Mouse (Mus musculus) thymus, adult 2 months (tissue): ENCODE data around the gene Phex. TPM values are rescaled to one million over a fixed set of nuclear protein-coding genes. Genes with fewer than 3 reads are reported as not detected.

ENCODE experiments used
- DNase-seq: peaks from one replicate; pipeline ENCODE4 v3.0.0; 2021
- H3K27ac ChIP-seq: fragments of 200-500 bp; 2 replicates; pipeline ENCODE4 v1.5.1; 2012; ENCODE audit warnings: low read length, control low read depth; ENCODE audit not compliant: control insufficient read depth, insufficient read depth
- H3K27me3 ChIP-seq: fragments of 200-500 bp; 2 replicates; pipeline ENCODE4 v1.6.1; 2012; ENCODE audit warnings: mild to moderate bottlenecking, low read length, moderate library complexity, mixed read lengths; ENCODE audit not compliant: control insufficient read depth, insufficient read depth
- H3K36me3 ChIP-seq: fragments of 200-500 bp; 2 replicates; pipeline ENCODE4 v1.6.1; 2012; ENCODE audit warnings: mild to moderate bottlenecking, low read length, moderate library complexity; ENCODE audit not compliant: control insufficient read depth, insufficient read depth
- H3K4me1 ChIP-seq: fragments of 200-500 bp; replicated peaks from 2 replicates; pipeline ENCODE4 v1.6.1; 2012; ENCODE audit warnings: low read length; ENCODE audit not compliant: control insufficient read depth, insufficient read depth
- H3K4me3 ChIP-seq: fragments of 200-500 bp; 2 replicates; pipeline ENCODE4 v1.5.1; 2012; ENCODE audit warnings: mild to moderate bottlenecking, low read length, control low read depth, moderate library complexity; ENCODE audit not compliant: control insufficient read depth, insufficient read depth
- CTCF ChIP-seq: fragments of 200-500 bp; IDR thresholded peaks from 2 replicates; pipeline ENCODE4 v1.5.1; 2012; ENCODE audit warnings: mild to moderate bottlenecking, control low read depth, low read length, moderate library complexity, borderline replicate concordance; ENCODE audit not compliant: control insufficient read depth, poor library complexity, insufficient read depth; ENCODE audit errors: extremely low read depth
- POLR2A ChIP-seq: fragments of 200-500 bp; IDR thresholded peaks from 2 replicates; pipeline ENCODE4 v1.6.1; 2012; ENCODE audit warnings: mild to moderate bottlenecking, low read length, control low read depth, moderate library complexity; ENCODE audit not compliant: control insufficient read depth, poor library complexity, insufficient read depth; ENCODE audit errors: extremely low read depth
- WGBS: fragments of 180-500 bp; shearing (Covaris S2); methylation state at CpG from one replicate; pipeline ENCODE4 v1.1.7; 2018; 5-methylcytosine and 5-hydroxymethylcytosine counted together
- polyA plus RNA-seq: library from polyadenylated mRNA; depleted of rRNA; stranded (reverse); fragments of >200 nt; gene quantifications from 2 replicates; pipeline ENCODE4 v1.2.3, GENCODE M21; 2012; rRNA removed

The Phex gene
- not detected in 2 replicates for polyA plus RNA-seq

GRCm38 (mm10) chrX:157415212-157415611 is at the start of gene Phex:
Phex (minus strand) TSS chrX:157415312.
- no peak for TF ChIP-seq POLR2A
- TF ChIP-seq CTCF: no peak
- DNase-seq: no peak
- Histone ChIP-seq H3K4me1 (no peaks in the 10 kb centered on the region), H3K27me3 (no peaks in the 10 kb centered on the region), H3K27ac (no peak within 1 kb of the TSS), H3K36me3 (no peaks in the 10 kb centered on the region), H3K4me3 (no peak within 1 kb of the TSS)
- WGBS: 80% methylated on average over 5 of the region's 5 CpGs

GRCm38 (mm10) chrX:157462716-157463115 is 47.6 kb upstream of the Phex start:
- Histone ChIP-seq H3K4me1 (no peaks in the 10 kb centered on the region), H3K27me3 (no peaks in the 10 kb centered on the region), H3K4me3 (no peak overlapping the region), H3K27ac (no peak overlapping the region), H3K36me3 (no peaks in the 10 kb centered on the region)
- WGBS: 78% methylated on average over 3 of the region's 3 CpGs
- TF ChIP-seq POLR2A (no peak), CTCF (no peak)
- DNase-seq: peak; percentile 2

- WGBS: 30% methylated on average over 1 of the region's 1 CpGs
- H3K27ac ChIP-seq: no peak overlapping the region
- no peaks in the 10 kb centered on the region for H3K4me1 ChIP-seq
- peak; percentile 45 for DNase-seq
- no peak overlapping the region for H3K4me3 ChIP-seq
- H3K36me3 ChIP-seq: no peaks in the 10 kb centered on the region
- TF ChIP-seq CTCF (no peak), POLR2A (no peak)
- H3K27me3 ChIP-seq: no peaks in the 10 kb centered on the region
These were observed 39.3 kb upstream of the Phex start for GRCm38 (mm10) chrX:157454430-157454829.

GRCm38 (mm10) chrX:157449000-157449399 is 33.9 kb upstream of the Phex start:
- H3K27ac ChIP-seq: no peak overlapping the region
- TF ChIP-seq CTCF (no peak), POLR2A (no peak)
- H3K4me3 ChIP-seq: no peak overlapping the region
- DNase-seq: no peak
- H3K36me3 ChIP-seq: no peaks in the 10 kb centered on the region
- WGBS: 95% methylated on average over 1 of the region's 1 CpGs
- H3K4me1 ChIP-seq: no peaks in the 10 kb centered on the region
- no peaks in the 10 kb centered on the region for H3K27me3 ChIP-seq

GRCm38 (mm10) chrX:157447431-157447830 is 32.3 kb upstream of the Phex start:
- WGBS: 96% methylated on average over 6 of the region's 6 CpGs
- H3K27ac ChIP-seq: no peak overlapping the region
- DNase-seq: no peak
- H3K4me1 ChIP-seq: no peaks in the 10 kb centered on the region
- TF ChIP-seq CTCF: no peak
- H3K27me3 ChIP-seq: no peaks in the 10 kb centered on the region
- H3K4me3 ChIP-seq: no peak overlapping the region
- no peaks in the 10 kb centered on the region for H3K36me3 ChIP-seq

- Histone ChIP-seq H3K27me3 (no peaks in the 10 kb centered on the region), H3K4me3 (no peak overlapping the region), H3K4me1 (no peaks in the 10 kb centered on the region), H3K36me3 (no peaks in the 10 kb centered on the region), H3K27ac (no peak overlapping the region)
- 87% methylated on average over 1 of the region's 1 CpGs for WGBS
- no peak for DNase-seq
- TF ChIP-seq CTCF (no peak), POLR2A (no peak)
These were observed 19.7 kb upstream of the Phex start for GRCm38 (mm10) chrX:157434768-157435167.

- Histone ChIP-seq H3K27ac (no peak overlapping the region), H3K36me3 (no peaks in the 10 kb centered on the region), H3K4me1 (no peaks in the 10 kb centered on the region), H3K27me3 (no peaks in the 10 kb centered on the region), H3K4me3 (no peak overlapping the region)
- DNase-seq: no peak
- WGBS: 72% methylated on average over 2 of the region's 2 CpGs
- TF ChIP-seq POLR2A: no peak
- TF ChIP-seq CTCF: no peak
These were observed 4.3 kb upstream of the Phex start for GRCm38 (mm10) chrX:157419451-157419850.
